Mouse (Mus musculus): ENCODE results near the gene St3gal2. TPM values are rescaled to one million over a fixed set of nuclear protein-coding genes. Genes with fewer than 3 reads are reported as not detected.

St3gal2 gene
- polyA plus RNA-seq, 1 experiment from 2014 or later = 7.1 TPM

- 88% methylated on average over 10 of the region's 10 CpGs for WGBS
- H3K27ac ChIP-seq (replicated peaks) = no peak overlapping the region
- no peaks in the 10 kb centered on the region for H3K27me3 ChIP-seq (ENCODE audit: control insufficient read depth, insufficient read depth, low read length)
- no peaks in the 10 kb centered on the region for H3K9me3 ChIP-seq (ENCODE audit: control insufficient read depth, low read length)
- H3K36me3 ChIP-seq (ENCODE audit: control insufficient read depth, insufficient read depth, low read length) = peaks cover 23% of the 10 kb centered on the region
- no peak overlapping the region for H3K4me2 ChIP-seq (replicated peaks; ENCODE audit: low read depth)
- ATAC-seq (ENCODE audit: low FRiP score, low TSS enrichment) = no peak
- no peak for DNase-seq (ENCODE audit: low spot score)
- no peak for TF ChIP-seq EP300 (optimal IDR thresholded peaks at IDR 0.05)
- TF ChIP-seq CTCF (IDR thresholded peaks at IDR 0.05; ENCODE audit: low read depth) = no peak
- no peak overlapping the region for H3K9ac ChIP-seq (ENCODE audit: low read length)
- H3K4me3 ChIP-seq (ENCODE audit: low read depth, low read length) = no peak overlapping the region
- no peaks in the 10 kb centered on the region for H3K4me1 ChIP-seq (replicated peaks; ENCODE audit: control insufficient read depth, insufficient read depth)
Measured at GRCm38 (mm10) chr8:110887551-110887950, 32.2 kb upstream of the St3gal2 start.

DNA sequence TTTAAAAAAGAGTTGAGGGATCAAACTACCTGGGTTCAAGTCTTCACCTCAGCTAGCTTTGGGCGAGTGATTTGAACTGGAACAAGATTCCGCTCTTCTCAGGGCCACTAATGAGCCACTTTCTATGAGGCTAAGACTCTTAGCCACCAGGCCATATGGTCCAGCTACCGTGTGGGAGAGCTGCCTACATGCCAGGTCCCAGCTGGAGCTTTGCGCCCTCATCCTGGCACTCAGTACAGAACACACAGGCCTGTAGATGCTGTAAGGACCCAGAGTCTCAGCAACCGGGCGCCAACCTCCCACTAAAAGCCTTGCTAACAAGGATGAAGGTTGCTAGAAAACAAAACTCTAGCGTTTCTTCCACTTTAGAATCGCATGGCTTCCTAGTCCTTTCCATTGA is 31.3 kb upstream of the St3gal2 start:
- no peak overlapping the region for H3K4me3 ChIP-seq (ENCODE audit: low read depth, low read length)
- H3K9me3 ChIP-seq (ENCODE audit: control insufficient read depth, low read length) = no peaks in the 10 kb centered on the region
- H3K27ac ChIP-seq (replicated peaks) = no peak overlapping the region
- DNase-seq (ENCODE audit: low spot score) (no peak), ATAC-seq (ENCODE audit: low FRiP score, low TSS enrichment) (no peak)
- H3K4me1 ChIP-seq (replicated peaks; ENCODE audit: control insufficient read depth, insufficient read depth) = no peaks in the 10 kb centered on the region
- no peak overlapping the region for H3K4me2 ChIP-seq (replicated peaks; ENCODE audit: low read depth)
- TF ChIP-seq CTCF (IDR thresholded peaks at IDR 0.05; ENCODE audit: low read depth) (no peak), EP300 (optimal IDR thresholded peaks at IDR 0.05) (no peak)
- peaks cover 19% of the 10 kb centered on the region for H3K36me3 ChIP-seq (ENCODE audit: control insufficient read depth, insufficient read depth, low read length)
- no peaks in the 10 kb centered on the region for H3K27me3 ChIP-seq (ENCODE audit: control insufficient read depth, insufficient read depth, low read length)
- no peak overlapping the region for H3K9ac ChIP-seq (ENCODE audit: low read length)
- whole genome bisulfite sequencing = 90% methylated on average over 8 of the region's 8 CpGs

GRCm38 (mm10) chr8:110888860-110889259 is 30.9 kb upstream of the St3gal2 start:
- 90% methylated on average over 16 of the region's 16 CpGs for WGBS
- TF ChIP-seq CTCF (IDR thresholded peaks at IDR 0.05; ENCODE audit: low read depth) (no peak), EP300 (optimal IDR thresholded peaks at IDR 0.05) (no peak)
- no peak overlapping the region for H3K4me2 ChIP-seq (replicated peaks; ENCODE audit: low read depth)

DNA sequence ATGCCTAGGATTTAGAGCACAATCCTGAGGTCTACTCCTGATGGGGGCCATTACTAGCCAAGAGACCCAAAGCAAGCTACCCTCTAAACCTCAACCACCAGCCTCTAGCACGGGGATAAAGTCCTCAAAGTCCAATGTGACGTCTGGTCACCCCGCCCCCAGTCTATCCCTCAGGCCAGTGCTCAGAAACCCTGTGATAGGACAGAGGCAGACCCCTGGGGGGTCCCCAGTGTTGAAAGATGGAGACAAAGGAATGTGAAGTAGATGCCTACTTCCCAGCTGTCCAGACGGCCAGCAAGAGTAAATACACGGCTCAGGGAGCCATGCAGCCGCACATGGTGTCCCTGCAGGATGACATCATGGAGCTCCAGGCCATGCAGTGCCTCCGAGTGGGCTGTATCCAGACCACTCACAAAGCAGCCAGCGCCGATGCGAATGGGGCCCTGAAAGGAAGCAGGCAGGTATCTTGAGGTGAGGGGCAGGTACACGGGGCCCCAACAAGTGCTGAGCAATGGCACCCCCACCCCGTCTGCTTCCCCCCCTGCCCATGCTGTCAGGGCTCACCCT is 29.7 kb upstream of the St3gal2 start:
- Histone ChIP-seq H3K4me2 (replicated peaks; ENCODE audit: low read depth) (no peak overlapping the region), H3K27me3 (ENCODE audit: control insufficient read depth, insufficient read depth, low read length) (no peaks in the 10 kb centered on the region), H3K27ac (replicated peaks) (no peak overlapping the region), H3K9me3 (ENCODE audit: control insufficient read depth, low read length) (no peaks in the 10 kb centered on the region), H3K4me1 (replicated peaks; ENCODE audit: control insufficient read depth, insufficient read depth) (no peaks in the 10 kb centered on the region), H3K4me3 (ENCODE audit: low read depth, low read length) (no peak overlapping the region), H3K9ac (ENCODE audit: low read length) (no peak overlapping the region), H3K36me3 (ENCODE audit: control insufficient read depth, insufficient read depth, low read length) (peaks cover 12% of the 10 kb centered on the region; the same call in 1 of the 2 replicates)
- TF ChIP-seq EP300 (optimal IDR thresholded peaks at IDR 0.05) (no peak), CTCF (IDR thresholded peaks at IDR 0.05; ENCODE audit: low read depth) (no peak)
- 69% methylated on average over 12 of the region's 12 CpGs for WGBS
- DNase-seq (ENCODE audit: low spot score) (no peak), ATAC-seq (ENCODE audit: low FRiP score, low TSS enrichment) (peak; percentile 22; the same call in 1 of the 2 replicates)

More at GRCm38 (mm10) chr8:110888860-110889259, 30.9 kb upstream of the St3gal2 start:
- DNase-seq (ENCODE audit: low spot score) = no peak
- Histone ChIP-seq H3K27ac (replicated peaks) (no peak overlapping the region), H3K9ac (ENCODE audit: low read length) (no peak overlapping the region), H3K4me1 (replicated peaks; ENCODE audit: control insufficient read depth, insufficient read depth) (no peaks in the 10 kb centered on the region), H3K4me3 (ENCODE audit: low read depth, low read length) (no peak overlapping the region), H3K36me3 (ENCODE audit: control insufficient read depth, insufficient read depth, low read length) (peaks cover 16% of the 10 kb centered on the region), H3K9me3 (ENCODE audit: control insufficient read depth, low read length) (no peaks in the 10 kb centered on the region), H3K27me3 (ENCODE audit: control insufficient read depth, insufficient read depth, low read length) (no peaks in the 10 kb centered on the region)
- no peak for ATAC-seq (ENCODE audit: low FRiP score, low TSS enrichment)

DNA sequence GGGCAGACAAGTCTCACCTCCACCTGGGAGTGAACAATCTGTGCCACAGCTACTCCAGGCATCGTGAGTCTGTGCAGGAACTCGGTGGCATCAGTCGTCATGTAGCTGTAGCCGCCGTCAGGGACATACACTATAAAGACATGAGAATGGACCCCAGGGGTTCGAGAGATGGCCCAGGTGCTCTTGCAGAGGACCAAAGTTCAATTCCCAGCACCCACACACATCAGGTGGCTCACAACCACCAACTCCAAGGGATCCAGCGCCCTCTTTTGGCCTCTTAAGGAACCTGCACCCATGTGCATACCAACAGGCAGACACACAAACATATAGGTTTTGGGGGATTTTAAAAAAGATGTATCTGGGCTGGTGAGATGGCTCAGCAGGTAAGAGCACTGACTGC is 27.7 kb upstream of the St3gal2 start:
- no peaks in the 10 kb centered on the region for H3K4me1 ChIP-seq (replicated peaks; ENCODE audit: control insufficient read depth, insufficient read depth)
- H3K36me3 ChIP-seq (ENCODE audit: control insufficient read depth, insufficient read depth, low read length) = peaks cover 12% of the 10 kb centered on the region; the same call in 1 of the 2 replicates
- H3K27me3 ChIP-seq (ENCODE audit: control insufficient read depth, insufficient read depth, low read length) = no peaks in the 10 kb centered on the region
- no peak overlapping the region for H3K27ac ChIP-seq (replicated peaks)
- TF ChIP-seq EP300 (optimal IDR thresholded peaks at IDR 0.05) (no peak), CTCF (IDR thresholded peaks at IDR 0.05; ENCODE audit: low read depth) (no peak)
- ATAC-seq (ENCODE audit: low FRiP score, low TSS enrichment) (no peak), DNase-seq (ENCODE audit: low spot score) (no peak)
- H3K9ac ChIP-seq (ENCODE audit: low read length) = no peak overlapping the region
- WGBS = 87% methylated on average over 7 of the region's 7 CpGs
- H3K4me2 ChIP-seq (replicated peaks; ENCODE audit: low read depth) = no peak overlapping the region
- H3K9me3 ChIP-seq (ENCODE audit: control insufficient read depth, low read length) = no peaks in the 10 kb centered on the region
- no peak overlapping the region for H3K4me3 ChIP-seq (ENCODE audit: low read depth, low read length)

DNA sequence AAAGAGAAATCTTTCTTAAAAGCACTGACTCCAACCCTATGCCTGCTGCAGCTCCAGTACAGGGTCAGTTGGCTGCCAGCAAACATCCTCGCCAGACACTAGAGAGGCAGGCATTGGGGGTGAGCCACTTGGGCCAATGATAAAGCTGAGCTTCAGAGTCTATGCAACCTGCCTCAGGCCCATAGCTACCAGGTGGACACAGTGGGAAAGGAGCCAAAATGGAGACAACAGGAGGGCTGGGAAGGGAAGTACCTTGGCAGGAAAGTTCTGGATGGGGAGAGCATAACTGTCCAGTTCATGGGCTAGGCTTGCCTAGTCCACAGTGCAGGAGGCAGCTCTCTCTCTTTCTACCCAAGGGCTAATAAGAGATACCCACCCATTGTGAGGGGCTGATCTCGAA is 26.8 kb upstream of the St3gal2 start:
- TF ChIP-seq CTCF (IDR thresholded peaks at IDR 0.05; ENCODE audit: low read depth) (no peak), EP300 (optimal IDR thresholded peaks at IDR 0.05) (no peak)
- H3K4me1 ChIP-seq (replicated peaks; ENCODE audit: control insufficient read depth, insufficient read depth) = no peaks in the 10 kb centered on the region
- no peak overlapping the region for H3K4me2 ChIP-seq (replicated peaks; ENCODE audit: low read depth)
- H3K27me3 ChIP-seq (ENCODE audit: control insufficient read depth, insufficient read depth, low read length) = no peaks in the 10 kb centered on the region
- H3K9ac ChIP-seq (ENCODE audit: low read length) = no peak overlapping the region
- H3K36me3 ChIP-seq (ENCODE audit: control insufficient read depth, insufficient read depth, low read length) = peaks cover 12% of the 10 kb centered on the region; the same call in 1 of the 2 replicates
- H3K27ac ChIP-seq (replicated peaks) = no peak overlapping the region
- WGBS = 94% methylated on average over 2 of the region's 2 CpGs
- ATAC-seq (ENCODE audit: low FRiP score, low TSS enrichment) = no peak
- DNase-seq (ENCODE audit: low spot score) = no peak
- H3K4me3 ChIP-seq (ENCODE audit: low read depth, low read length) = no peak overlapping the region
- no peaks in the 10 kb centered on the region for H3K9me3 ChIP-seq (ENCODE audit: control insufficient read depth, low read length)

All from stomach, postnatal 0 days (tissue).